Mouse (Mus musculus) stomach, embryonic 15.5 days (tissue): ENCODE data around the gene Nsmf. TPM values are rescaled to one million over a fixed set of nuclear protein-coding genes. Genes with fewer than 3 reads are reported as not detected.

ENCODE experiments used
- ATAC-seq: fragments of 200-750 bp; cut with Nextera tagmentation; 2 replicates; pipeline ENCODE4 v1.8.0; 2017; ENCODE audit warnings: low read depth, moderate number of reproducible peaks, moderate TSS enrichment; ENCODE audit not compliant: insufficient read depth, low FRiP score
- H3K27ac ChIP-seq: fragments of 300-500 bp; sonication (generic); 2 replicates; pipeline ENCODE4 v1.5.1; 2015; ENCODE audit warnings: mild to moderate bottlenecking, inconsistent platforms
- H3K27me3 ChIP-seq: fragments of 300-500 bp; sonication (generic); replicated peaks from 2 replicates; pipeline ENCODE4 v1.6.1; 2015; ENCODE audit warnings: inconsistent platforms
- H3K36me3 ChIP-seq: fragments of 300-500 bp; sonication (generic); 2 replicates; pipeline ENCODE4 v1.6.1; 2015; ENCODE audit warnings: inconsistent platforms
- H3K4me1 ChIP-seq: fragments of 300-500 bp; sonication (generic); 2 replicates; pipeline ENCODE4 v1.6.1; 2015; ENCODE audit warnings: inconsistent platforms
- H3K4me2 ChIP-seq: fragments of 300-500 bp; sonication (generic); 2 replicates; pipeline ENCODE4 v1.6.1; 2015; ENCODE audit warnings: mild to moderate bottlenecking, inconsistent platforms
- H3K4me3 ChIP-seq: fragments of 300-500 bp; sonication (generic); replicated peaks from 2 replicates; pipeline ENCODE4 v1.5.1; 2015; ENCODE audit warnings: inconsistent platforms
- H3K9ac ChIP-seq: fragments of 300-500 bp; sonication (generic); 2 replicates; pipeline ENCODE4 v1.6.1; 2015; ENCODE audit warnings: inconsistent platforms
- H3K9me3 ChIP-seq: fragments of 300-500 bp; sonication (generic); 2 replicates; pipeline ENCODE4 v1.6.1; 2016; ENCODE audit warnings: inconsistent platforms
- WGBS: fragments of 180-500 bp; shearing (Covaris S2); methylation state at CpG from one replicate; pipeline ENCODE4 v1.1.7; 2015; 5-methylcytosine and 5-hydroxymethylcytosine counted together
- polyA plus RNA-seq: library from polyadenylated mRNA; unstranded; fragments of >200 nt; fragmentation: Nextera tagmentation; extraction: Ambion mirVana; gene quantifications from 2 replicates; pipeline ENCODE4 v1.2.1, GENCODE M21; 2015

The Nsmf gene
- 59.8 and 63.7 TPM in 2 replicates for polyA plus RNA-seq

DNA sequence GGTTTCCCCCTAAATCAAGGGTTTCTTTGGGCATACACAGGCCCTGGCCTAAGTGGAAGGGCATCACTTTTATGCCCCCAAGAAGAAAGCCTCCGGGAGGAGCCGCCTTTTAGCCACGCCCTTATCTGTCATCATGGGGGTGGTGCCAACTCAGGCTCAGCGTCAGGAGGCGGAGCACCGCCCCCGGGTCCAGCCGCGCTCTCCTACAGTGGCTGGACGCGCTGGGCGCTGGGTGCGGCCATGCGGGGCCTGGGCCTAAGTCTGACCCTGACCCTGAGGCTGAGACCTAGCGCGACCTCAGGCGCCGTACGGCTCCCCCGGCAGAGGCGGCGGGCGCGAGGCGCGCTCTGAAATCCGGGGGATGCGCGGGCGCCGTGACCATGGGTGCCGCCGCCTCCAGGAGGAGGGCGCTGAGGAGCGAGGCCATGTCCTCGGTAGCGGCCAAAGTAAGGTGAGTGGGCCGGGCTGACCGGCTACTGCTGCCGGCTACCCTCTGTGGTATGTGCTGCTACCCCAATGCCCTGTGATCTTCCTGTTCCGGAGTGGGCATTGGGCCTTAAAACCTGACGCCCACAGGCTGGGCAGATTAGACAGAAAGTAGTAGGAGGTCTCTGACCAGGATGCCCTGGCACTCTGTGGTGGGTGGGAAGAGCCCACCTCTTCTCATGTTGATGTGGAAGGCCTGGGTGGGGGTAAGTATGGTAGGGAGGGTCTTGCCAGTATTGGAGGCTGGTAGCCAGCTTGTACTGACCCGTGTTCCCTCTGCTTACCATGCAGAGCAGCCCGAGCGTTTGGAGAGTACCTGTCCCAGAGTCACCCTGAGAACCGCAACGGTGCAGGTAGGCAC is at the start of gene Nsmf:
Gene Nsmf, plus strand, starts transcription at position 135 of the 847 bp plus-strand sequence.
- peak within 1 kb of the TSS; percentile 76 for H3K4me3 ChIP-seq
- peaks cover 11% of the 10 kb centered on the region for H3K4me1 ChIP-seq
- no peak within 1 kb of the TSS for H3K27ac ChIP-seq
- peak within 1 kb of the TSS; percentile 50 for H3K9ac ChIP-seq
- 4% methylated on average over 47 of the region's 47 CpGs for WGBS
- H3K4me2 ChIP-seq = peak within 1 kb of the TSS; percentile 63
- no peaks in the 10 kb centered on the region for H3K9me3 ChIP-seq
- no peaks in the 10 kb centered on the region for H3K27me3 ChIP-seq
- ATAC-seq = peak; percentile 89
- H3K36me3 ChIP-seq = peaks cover 13% of the 10 kb centered on the region

DNA sequence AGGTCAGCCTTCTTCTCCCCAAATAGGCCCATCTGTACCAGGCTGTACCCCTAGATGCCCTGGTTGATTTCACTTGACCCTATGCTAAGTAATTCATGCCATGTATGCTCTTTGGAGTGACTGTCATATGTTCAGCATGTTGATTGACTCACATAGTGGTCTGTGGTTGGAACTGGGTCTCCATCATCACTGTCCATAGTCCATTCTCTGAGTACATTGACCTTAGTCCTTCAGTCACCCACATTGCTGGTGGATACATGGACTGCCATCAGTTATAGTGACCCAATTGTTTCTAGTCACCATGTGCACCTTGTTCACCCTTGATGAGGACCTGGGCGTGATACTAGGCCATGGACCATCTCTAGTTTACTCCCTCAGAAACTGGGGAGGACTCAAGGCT is 47.4 kb upstream of the Nsmf start:
- Histone ChIP-seq H3K27ac (no peak overlapping the region), H3K27me3 (no peaks in the 10 kb centered on the region), H3K36me3 (no peaks in the 10 kb centered on the region), H3K4me3 (no peak overlapping the region), H3K4me2 (no peak overlapping the region), H3K9me3 (no peaks in the 10 kb centered on the region), H3K4me1 (no peaks in the 10 kb centered on the region), H3K9ac (no peak overlapping the region)
- ATAC-seq = no peak
- 88% methylated on average over 1 of the region's 1 CpGs for WGBS

DNA sequence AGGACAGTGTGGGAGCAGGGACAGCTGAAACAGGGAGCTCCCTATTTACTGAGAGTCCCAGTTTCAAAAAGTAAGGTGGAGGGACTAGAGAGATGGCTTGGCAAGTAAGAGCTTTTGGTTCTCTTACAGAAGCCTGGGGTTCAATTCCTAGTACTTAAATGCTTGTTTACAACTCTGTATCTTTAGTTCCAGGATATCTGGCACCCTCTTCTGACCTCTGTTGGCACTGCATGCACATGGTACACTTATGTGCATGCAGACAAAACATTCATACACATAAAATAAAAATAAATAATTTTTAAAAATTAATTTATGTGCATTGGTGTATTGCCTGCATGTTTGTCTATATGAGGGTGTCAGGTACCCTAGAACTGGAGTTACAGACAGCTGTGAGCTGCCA is 45.9 kb upstream of the Nsmf start:
- no peak for ATAC-seq
- Histone ChIP-seq H3K36me3 (no peaks in the 10 kb centered on the region), H3K27ac (no peak overlapping the region), H3K9ac (no peak overlapping the region), H3K4me1 (no peaks in the 10 kb centered on the region), H3K4me3 (no peak overlapping the region), H3K9me3 (no peaks in the 10 kb centered on the region), H3K4me2 (no peak overlapping the region), H3K27me3 (no peaks in the 10 kb centered on the region)

DNA sequence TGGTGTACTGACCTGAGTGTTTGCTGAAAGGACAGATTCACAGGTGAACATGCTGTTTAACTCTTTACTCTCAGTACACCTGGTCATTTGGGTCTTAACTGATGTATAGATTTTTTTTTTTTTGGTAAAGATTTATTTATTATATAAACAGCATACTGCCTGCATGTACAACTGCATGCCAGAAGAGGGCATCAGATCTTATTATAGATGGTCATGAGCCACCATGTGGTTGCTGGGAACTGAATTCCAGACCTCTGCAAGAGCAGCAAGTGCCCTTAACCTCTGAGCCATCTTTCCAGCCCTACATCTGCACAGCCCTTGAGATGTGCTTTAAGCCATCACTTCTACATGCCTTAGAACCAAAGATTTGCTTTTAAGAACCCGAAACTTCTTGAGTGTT is 31.5 kb upstream of the Nsmf start:
- 93% methylated on average over 1 of the region's 1 CpGs for WGBS
- no peak for ATAC-seq
- no peak overlapping the region for H3K9ac ChIP-seq
- no peak overlapping the region for H3K4me3 ChIP-seq
- no peaks in the 10 kb centered on the region for H3K36me3 ChIP-seq
- H3K9me3 ChIP-seq = no peaks in the 10 kb centered on the region
- no peaks in the 10 kb centered on the region for H3K4me1 ChIP-seq
- H3K27me3 ChIP-seq = no peaks in the 10 kb centered on the region
- H3K27ac ChIP-seq = no peak overlapping the region
- H3K4me2 ChIP-seq = no peak overlapping the region

DNA sequence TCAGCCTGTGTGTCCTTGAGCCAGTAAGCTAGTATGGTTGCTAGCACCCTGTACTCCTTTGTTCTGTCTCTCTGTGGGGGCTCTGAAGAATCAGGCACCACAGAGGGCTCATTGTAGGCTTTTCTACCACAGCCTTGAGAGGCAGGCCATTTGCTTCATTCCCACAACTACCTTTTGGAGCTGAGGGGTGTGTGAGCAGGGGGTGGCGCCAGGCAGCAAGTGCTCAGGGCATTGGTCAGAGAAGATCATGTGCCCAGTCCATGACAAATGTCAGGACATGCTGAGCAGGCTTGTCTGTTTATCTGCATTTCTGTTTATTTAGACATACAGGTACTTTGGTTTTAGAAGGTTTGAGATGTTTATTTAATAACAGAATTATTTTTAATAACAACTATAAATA is 29.0 kb upstream of the Nsmf start:
- H3K4me3 ChIP-seq = no peak overlapping the region
- H3K4me2 ChIP-seq = no peak overlapping the region
- H3K9me3 ChIP-seq = no peaks in the 10 kb centered on the region
- 91% methylated on average over 1 of the region's 1 CpGs for WGBS
- no peaks in the 10 kb centered on the region for H3K36me3 ChIP-seq
- no peak for ATAC-seq
- H3K27ac ChIP-seq = no peak overlapping the region
- H3K9ac ChIP-seq = no peak overlapping the region
- H3K27me3 ChIP-seq = no peaks in the 10 kb centered on the region
- no peaks in the 10 kb centered on the region for H3K4me1 ChIP-seq

DNA sequence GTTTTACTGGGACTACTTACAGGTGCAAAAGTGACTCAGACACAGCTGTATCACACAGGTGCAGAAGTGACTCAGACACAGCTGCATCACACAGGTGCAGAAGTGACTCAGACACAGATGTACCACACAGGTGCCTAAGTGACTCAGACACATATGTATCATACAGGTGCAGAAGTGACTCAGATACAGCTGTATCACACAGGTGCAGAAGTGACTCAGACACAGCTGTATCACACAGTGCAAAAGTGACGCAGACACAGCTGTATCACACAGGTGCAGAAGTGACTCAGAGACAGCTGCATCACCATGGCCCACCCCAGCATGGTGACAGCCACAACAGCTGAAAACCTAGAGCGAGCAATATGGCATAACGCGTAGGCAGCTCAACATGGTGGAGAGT is 19.2 kb upstream of the Nsmf start:
- no peaks in the 10 kb centered on the region for H3K4me1 ChIP-seq
- H3K4me2 ChIP-seq = no peak overlapping the region
- H3K27me3 ChIP-seq = no peaks in the 10 kb centered on the region
- H3K27ac ChIP-seq = no peak overlapping the region
- no peak overlapping the region for H3K4me3 ChIP-seq
- ATAC-seq = no peak
- 96% methylated on average over 4 of the region's 4 CpGs for WGBS
- H3K9me3 ChIP-seq = no peaks in the 10 kb centered on the region
- no peaks in the 10 kb centered on the region for H3K36me3 ChIP-seq
- H3K9ac ChIP-seq = no peak overlapping the region

DNA sequence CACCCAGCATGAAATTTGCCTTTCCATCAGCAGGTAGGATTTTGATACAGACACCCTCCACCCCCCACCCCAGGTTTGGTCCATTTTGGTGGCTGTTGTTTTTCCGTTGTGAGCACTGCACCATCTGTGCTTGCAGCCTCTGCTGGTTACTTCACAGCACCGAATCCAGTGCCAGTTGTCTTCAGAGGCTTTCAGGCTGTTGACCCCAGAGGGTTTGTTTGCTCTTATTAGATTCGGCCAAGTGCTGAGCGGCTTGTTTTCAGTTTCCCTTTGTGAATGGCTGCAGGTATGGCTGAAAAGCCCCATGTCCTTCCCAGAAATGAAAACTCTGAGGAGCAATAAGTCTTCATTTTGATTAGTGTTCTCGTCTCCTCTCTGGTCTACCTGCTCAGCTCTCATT is 14.1 kb upstream of the Nsmf start:
- H3K4me1 ChIP-seq = no peaks in the 10 kb centered on the region
- no peaks in the 10 kb centered on the region for H3K36me3 ChIP-seq
- 69% methylated on average over 5 of the region's 5 CpGs for WGBS
- no peak overlapping the region for H3K27ac ChIP-seq
- no peaks in the 10 kb centered on the region for H3K27me3 ChIP-seq
- no peaks in the 10 kb centered on the region for H3K9me3 ChIP-seq
- H3K9ac ChIP-seq = no peak overlapping the region
- no peak for ATAC-seq
- no peak overlapping the region for H3K4me2 ChIP-seq
- H3K4me3 ChIP-seq = no peak overlapping the region

DNA sequence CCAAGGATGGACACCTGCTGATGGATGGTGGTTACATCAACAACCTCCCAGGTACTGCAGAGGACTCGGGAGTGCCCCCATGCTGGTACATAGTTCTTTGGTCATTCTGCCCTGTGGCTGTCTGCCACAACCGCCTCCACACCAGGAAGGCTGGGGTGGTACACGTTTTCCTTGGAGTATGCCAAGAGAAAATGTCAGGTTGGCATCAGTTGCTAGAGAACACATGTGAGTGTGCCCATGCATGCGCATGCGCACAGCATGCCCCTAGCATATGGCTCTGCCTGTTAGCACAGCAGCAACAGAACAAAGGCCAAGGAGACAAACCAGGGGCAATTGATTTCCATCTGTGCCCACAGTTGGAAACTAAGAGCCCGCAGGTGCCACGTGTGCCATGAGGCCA is 3.2 kb upstream of the Nsmf start:
- Histone ChIP-seq H3K4me1 (peaks cover 11% of the 10 kb centered on the region), H3K4me2 (no peak overlapping the region), H3K9ac (no peak overlapping the region), H3K9me3 (no peaks in the 10 kb centered on the region), H3K27me3 (no peaks in the 10 kb centered on the region), H3K27ac (no peak overlapping the region), H3K36me3 (no peaks in the 10 kb centered on the region), H3K4me3 (no peak overlapping the region)
- ATAC-seq = no peak
- WGBS = 86% methylated on average over 7 of the region's 7 CpGs

DNA sequence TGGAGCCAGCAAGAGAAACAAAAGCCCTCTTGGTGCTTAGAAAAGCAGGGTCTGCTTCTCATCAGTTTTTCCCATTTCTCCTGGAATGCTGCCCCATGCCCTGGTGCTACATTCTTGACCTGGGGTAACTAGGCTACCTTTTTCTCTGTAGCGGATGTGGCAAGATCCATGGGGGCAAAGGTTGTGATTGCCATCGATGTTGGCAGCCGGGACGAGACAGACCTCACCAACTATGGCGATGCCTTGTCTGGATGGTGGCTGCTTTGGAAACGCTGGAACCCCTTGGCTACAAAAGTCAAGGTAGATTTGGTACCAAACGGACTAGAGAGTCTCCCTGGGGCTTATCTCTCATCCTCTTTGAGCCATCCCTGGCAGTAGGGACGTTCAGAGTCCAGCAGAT is 2.7 kb upstream of the Nsmf start:
- H3K27me3 ChIP-seq = no peaks in the 10 kb centered on the region
- H3K9me3 ChIP-seq = no peaks in the 10 kb centered on the region
- WGBS = 86% methylated on average over 8 of the region's 8 CpGs
- no peak overlapping the region for H3K9ac ChIP-seq
- H3K4me1 ChIP-seq = peaks cover 11% of the 10 kb centered on the region
- H3K4me2 ChIP-seq = no peak overlapping the region
- H3K27ac ChIP-seq = no peak overlapping the region
- H3K36me3 ChIP-seq = no peaks in the 10 kb centered on the region
- no peak for ATAC-seq
- no peak overlapping the region for H3K4me3 ChIP-seq

DNA sequence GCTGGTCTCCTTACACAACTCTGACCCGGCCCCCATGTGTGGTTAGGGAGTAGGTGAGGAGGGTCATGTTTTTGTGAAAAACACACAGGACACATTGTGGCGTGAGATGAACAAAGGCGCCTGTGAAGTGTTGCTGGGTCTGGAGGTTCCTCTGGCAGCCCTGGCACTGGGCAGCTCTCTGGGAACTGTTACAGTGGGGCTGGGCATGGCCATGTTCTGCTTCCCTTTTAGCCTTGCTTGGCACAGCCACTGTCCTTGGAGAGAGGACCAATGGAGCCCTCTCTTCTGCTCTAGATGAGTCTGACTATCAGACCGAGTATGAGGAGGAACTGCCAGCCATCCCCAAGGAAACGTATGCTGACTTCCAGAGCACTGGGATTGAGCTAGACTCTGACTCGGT is 1.1 kb upstream of the Nsmf start:
- Histone ChIP-seq H3K9me3 (no peaks in the 10 kb centered on the region), H3K36me3 (peaks cover 13% of the 10 kb centered on the region), H3K9ac (no peak overlapping the region), H3K4me1 (peaks cover 11% of the 10 kb centered on the region), H3K4me3 (no peak overlapping the region), H3K27ac (no peak overlapping the region), H3K4me2 (no peak overlapping the region), H3K27me3 (no peaks in the 10 kb centered on the region)
- no peak for ATAC-seq
- WGBS = 87% methylated on average over 6 of the region's 6 CpGs

DNA sequence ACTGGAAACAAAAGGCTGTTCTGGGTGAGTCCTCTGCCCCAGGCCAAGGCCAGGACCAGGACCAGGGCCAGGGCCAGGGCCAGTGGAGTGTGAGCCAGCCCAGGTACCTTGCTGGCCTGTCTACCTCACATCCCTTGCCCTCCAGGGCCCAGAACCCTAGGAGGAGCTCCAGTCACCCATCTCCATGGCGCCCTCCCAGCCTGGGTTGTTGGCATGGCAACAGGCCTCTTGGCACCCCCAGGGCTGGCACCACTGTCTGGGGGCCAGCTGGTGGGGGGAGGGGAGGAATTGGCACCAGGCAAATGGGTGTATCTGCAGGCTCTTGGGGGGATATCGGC is 882 bp downstream of the Nsmf start:
- peaks cover 16% of the 10 kb centered on the region for H3K36me3 ChIP-seq
- H3K4me3 ChIP-seq = peak overlapping the region; percentile 76
- no peak for ATAC-seq
- H3K9ac ChIP-seq = peak overlapping the region; percentile 50; the same call in 1 of the 2 replicates
- peak overlapping the region; percentile 63 for H3K4me2 ChIP-seq
- H3K27me3 ChIP-seq = no peaks in the 10 kb centered on the region
- 64% methylated on average over 2 of the region's 2 CpGs for WGBS
- peaks cover 11% of the 10 kb centered on the region for H3K4me1 ChIP-seq
- no peak overlapping the region for H3K27ac ChIP-seq
- no peaks in the 10 kb centered on the region for H3K9me3 ChIP-seq

DNA sequence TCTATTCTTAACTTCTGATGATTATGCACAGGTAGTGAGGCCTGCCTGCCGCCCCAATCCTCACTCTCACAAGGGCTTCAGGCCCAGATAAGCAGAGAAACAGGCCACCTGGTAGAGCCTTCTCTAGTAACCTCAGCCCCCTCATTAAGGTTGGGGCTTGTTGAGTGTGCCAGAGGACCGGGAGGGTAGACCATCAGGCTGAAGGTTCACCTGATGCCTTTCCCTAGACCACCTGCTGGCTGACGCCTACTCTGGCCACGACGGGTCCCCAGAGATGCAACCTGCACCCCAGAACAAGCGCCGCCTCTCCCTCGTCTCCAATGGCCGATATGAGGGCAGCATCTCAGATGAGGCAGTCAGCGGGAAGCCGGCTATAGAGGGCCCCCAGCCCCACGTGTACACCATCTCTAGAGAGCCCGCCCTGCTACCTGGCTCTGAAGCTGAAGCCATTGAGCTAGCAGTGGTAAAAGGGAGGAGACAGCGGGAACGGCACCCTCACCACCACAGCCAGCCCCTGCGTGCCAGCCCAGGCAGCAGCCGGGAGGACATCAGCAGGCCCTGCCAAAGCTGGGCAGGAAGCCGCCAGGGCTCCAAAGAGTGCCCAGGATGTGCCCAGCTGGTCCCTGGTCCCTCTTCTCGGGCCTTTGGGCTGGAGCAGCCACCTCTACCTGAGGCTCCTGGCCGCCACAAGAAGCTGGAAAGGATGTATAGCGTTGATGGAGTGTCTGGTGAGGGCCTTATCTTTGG is 1.4 kb downstream of the Nsmf start:
- Histone ChIP-seq H3K4me3 (peak overlapping the region; percentile 76), H3K36me3 (peaks cover 19% of the 10 kb centered on the region), H3K9me3 (no peaks in the 10 kb centered on the region), H3K27me3 (no peaks in the 10 kb centered on the region), H3K4me1 (peaks cover 11% of the 10 kb centered on the region), H3K27ac (no peak overlapping the region), H3K4me2 (peak overlapping the region; percentile 63), H3K9ac (peak overlapping the region; percentile 50; the same call in 1 of the 2 replicates)
- WGBS = 87% methylated on average over 21 of the region's 21 CpGs
- ATAC-seq = no peak
